Mouse (Mus musculus) cerebellum, postnatal 14 days (tissue): ENCODE measurements around the gene Pdia4.
"Not testable (repeated sequence)": the region's sequence is repeated elsewhere in the genome, so short reads cannot be mapped to it uniquely, and the experiment has no call there.

Experiments
- DNase-seq, 2 experiments: peaks; one replicate each; pipeline ENCODE4 v3.0.0; 2021; ENCODE audit warnings: mixed read lengths in 2 of 2

The Pdia4 gene

GRCm38 (mm10) chr6:47810181-47810580 lies 3.0 kb downstream of the Pdia4 start:
- no peak for DNase-seq

DNA sequence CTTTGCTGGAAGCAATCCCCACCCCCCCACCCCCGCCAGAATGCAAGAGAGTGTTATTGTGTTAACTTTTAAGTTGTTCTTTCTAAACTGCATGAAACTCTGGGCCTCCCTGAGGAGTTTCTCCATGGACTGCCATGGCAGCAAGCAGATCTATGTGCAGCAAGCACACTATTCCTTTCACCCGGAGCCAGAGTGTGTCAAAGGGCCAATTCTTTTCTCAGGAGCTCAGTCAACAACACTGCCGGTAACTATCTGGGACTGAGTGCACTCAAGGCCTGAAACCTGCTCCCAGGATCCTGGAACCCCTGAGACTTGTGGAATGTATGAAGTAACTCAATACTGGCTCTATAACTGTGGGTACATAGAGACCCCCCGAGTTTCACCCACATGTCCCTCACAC lies 4.2 kb downstream of the Pdia4 start:
- no peak for DNase-seq

DNA sequence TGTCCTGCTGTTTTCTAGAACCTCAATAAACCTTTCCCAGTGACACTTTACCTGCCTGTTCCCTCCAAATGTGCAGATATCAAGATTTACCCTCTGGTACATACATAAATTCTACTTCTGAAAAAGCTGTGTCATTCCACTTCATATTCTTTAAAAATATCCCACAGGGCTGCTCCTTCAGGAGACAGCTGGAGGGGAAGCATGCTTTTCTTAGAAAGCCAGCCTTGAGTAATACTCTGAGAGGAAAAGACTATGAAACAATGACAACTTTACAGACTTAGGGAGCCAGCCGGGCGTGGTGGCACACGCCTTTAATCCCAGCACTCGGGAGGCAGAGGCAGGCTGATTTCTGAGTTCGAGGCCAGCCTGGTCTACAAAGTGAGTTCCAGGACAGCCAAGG lies 4.7 kb downstream of the Pdia4 start:
- DNase-seq = no peak

GRCm38 (mm10) chr6:47807419-47807818 lies 5.8 kb downstream of the Pdia4 start:
- DNase-seq = no peak

DNA sequence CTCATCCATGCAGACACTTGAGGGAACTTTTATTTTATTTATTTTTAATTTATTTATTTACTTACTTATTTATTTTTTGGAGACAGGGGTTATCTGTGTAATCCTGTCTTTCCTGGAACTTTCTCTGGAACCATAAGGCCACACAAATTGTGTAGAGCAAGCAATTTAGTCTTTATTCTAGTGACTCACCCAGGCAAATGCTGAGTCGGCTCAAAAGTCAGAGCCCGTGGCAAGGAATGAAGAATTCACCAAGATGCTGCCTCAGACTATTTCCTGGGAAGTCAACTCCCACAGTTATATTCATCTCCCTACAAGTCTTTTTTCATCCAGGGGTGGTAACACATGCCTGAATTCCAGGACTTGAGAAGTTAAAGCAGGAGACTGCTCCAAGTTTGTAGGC lies 7.7 kb downstream of the Pdia4 start:
- no peak for DNase-seq

GRCm38 (mm10) chr6:47799079-47799478 lies 14.2 kb downstream of the Pdia4 start:
- DNase-seq = peak; percentile 76 to 81

DNA sequence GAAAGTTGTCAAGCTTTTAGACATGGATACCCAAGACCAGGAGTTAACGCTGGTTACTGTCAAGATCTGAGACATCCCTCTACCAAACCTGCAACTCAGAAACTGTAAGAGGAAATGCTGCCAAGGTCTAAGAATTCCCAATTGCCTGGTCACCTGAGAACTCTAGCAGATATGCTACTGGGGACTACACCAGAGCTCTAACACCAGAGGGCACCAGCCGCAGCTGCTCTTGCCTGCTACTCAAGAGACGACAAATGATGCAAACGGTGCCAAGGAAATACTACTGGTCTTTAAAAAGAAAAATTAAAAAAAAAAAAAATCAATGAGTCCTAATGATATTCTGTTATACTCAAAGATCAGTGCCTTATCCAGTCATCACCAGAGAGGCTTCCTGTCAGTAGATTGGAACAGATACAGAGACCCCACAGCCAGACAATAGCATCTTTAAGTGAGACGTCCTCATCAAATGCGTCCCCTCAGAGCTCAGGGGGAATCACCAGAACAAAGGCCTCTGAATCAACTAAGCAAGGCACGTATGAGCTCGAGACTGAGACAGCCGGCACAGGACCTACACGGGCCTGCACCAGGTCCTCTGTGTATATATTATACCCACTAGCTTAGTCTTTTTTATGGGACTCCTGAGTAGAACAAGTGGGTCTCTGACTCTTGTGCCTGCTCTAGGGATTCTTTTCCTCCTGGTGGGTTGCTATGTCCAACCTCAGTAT lies 19.0 kb downstream of the Pdia4 start:
- peak; percentile 61 to 65 for DNase-seq

DNA sequence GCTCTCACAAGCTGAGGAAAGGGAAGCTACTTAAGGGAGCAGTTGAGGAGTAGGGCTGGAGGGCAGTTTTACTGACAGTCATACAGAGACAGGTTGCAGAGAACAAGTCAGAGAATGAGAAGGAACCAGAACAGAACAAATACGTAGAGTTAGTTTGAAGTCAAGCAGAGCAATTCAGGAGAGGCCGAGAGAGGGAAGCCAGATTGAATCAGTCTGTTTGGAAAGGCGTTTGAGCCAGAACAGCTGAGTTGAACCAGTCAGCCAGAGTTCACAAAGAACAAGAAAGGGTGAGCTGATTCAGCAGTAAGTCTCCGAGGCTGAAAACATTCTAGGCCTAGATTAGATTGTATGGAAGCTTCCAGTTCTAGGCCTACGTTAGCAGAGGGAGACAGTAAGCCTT lies 19.9 kb downstream of the Pdia4 start:
- no peak for DNase-seq

- DNase-seq = no peak
Observed at GRCm38 (mm10) chr6:47792533-47792932, 20.7 kb downstream of the Pdia4 start.

DNA sequence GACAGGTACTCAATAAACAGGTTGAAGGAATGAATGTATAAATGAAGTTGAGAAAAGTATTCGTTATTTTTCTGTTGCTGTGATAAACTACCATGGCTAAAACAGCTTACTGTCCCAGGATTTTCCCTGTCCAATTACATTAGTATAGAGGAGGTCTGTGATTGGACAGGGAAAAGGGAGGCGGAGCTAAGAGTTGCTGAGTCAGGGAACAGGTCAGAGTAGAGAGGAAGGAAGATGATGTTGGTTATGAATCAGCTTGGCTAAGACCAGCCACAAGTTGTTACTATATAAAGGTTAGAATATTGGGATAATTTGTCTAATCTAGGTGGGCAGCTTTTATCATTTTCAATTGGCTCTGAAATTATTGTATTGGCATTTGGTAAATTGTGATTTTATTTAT lies 22.5 kb downstream of the Pdia4 start:
- peak in 1 of 2 experiments; percentile 58 for DNase-seq

DNA sequence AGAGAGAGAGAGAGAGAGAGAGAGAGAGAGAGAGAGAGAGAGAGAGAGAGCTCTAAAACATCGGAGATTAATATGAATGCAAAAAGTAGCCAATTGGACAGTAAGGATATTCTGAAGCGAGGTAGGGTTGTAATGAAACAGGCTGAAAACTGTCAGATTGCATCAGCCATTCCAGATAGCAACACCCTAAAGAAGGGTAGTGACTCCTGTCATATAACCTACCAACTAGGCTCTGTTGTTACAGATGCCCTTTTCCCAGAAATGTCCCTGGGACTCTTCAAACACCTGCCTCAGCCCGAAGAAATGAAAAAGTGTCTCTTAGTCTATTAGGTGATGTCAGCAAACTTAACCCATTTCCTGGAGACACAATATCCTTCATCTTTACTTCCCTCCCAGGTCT lies 24.4 kb downstream of the Pdia4 start:
- peak; percentile 15 to 46 for DNase-seq

DNA sequence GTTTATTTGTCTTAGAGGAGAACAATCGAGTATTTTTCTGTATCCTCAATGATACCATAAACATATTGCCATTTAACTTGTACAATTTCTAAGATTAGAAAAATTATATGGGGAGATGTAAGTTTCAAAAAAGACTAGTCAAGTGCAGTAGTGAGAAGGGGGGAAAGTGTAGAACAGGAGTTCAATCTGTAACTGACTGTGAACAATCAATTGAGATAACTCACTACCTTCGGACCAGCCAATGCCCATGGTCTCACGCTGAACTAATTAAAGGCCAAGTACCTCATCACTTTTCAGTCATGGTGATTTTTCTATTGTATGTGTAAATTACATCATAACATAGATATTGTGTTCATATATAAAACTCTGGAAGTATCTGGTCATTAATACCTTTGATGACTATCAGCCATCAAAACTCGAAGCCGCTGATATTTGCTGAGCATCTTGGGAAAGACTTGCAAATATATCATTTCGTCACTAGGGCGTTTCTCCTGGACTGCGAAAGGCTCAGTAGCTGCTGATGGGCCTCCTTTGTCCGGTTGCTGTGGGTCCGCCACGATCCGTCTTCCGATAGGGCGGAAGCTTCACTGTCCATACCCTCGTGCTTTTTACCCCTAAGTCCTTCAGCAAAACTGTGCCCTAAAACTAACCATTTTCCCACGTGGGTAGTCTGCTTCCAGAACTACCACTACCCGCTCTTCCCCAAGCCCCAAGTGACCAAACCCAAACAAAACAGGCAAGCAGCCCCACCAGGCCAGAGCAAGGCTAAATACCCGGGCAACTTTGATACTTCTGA lies 25.1 kb downstream of the Pdia4 start:
- peak; percentile 84 to 88 for DNase-seq

- DNase-seq = no peak
Observed at GRCm38 (mm10) chr6:47784707-47785412, 28.4 kb downstream of the Pdia4 start.

GRCm38 (mm10) chr6:47781091-47781968 lies 31.9 kb downstream of the Pdia4 start:
- DNase-seq = peak; percentile 40 to 67

DNA sequence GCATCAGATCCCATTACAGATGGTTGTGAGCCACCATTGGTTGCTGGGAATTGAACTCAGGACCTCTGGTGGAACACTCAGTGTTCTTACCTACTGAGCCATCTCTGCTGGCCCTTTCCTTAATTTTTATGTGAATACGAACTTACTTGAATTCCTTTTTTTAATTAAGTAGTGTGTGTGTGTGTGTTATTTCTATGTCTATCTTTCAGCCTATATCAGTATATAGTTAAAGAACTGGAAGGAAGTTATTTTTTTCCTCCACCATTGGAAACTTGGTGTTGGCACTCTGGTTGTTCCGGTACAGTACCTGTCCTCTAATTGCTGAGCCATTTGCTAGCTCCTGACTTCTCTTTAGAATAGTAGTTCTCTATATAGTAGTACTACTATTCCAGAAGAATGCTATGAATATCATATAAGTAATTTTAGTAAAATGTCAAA lies 32.6 kb downstream of the Pdia4 start:
- no peak for DNase-seq

- DNase-seq = peak in 1 of 2 experiments; percentile 20
Observed at GRCm38 (mm10) chr6:47771760-47772159, 41.5 kb downstream of the Pdia4 start.

DNA sequence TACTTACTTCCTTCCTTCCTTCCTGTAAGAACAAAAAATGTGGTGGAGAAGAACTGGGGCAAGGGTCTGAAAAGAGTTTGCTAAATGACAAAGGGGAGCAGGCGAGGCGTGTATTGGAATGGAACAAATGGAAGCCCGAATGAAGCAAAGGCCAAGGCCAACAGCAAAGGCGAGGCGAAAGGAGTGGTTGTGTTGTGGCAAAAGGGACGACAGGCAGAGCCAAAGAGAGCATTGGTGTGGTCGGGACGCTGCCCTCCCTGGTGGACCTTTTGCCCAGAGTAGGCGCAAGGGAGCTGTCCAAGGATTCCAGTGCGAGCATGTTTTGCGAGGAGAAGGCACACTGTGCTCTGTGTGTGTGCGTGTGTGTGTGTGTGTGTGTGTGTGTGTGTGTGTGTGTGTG lies 42.1 kb downstream of the Pdia4 start:
- peak in 1 of 2 experiments; percentile 0 for DNase-seq

GRCm38 (mm10) chr6:47769861-47770260 lies 43.4 kb downstream of the Pdia4 start:
- peak; percentile 26 to 40 for DNase-seq

- DNase-seq = not testable (repeated sequence)
Observed at GRCm38 (mm10) chr6:47768520-47768919, 44.7 kb downstream of the Pdia4 start.

GRCm38 (mm10) chr6:47767355-47767754 lies 45.9 kb downstream of the Pdia4 start:
- not testable (repeated sequence) for DNase-seq

DNA sequence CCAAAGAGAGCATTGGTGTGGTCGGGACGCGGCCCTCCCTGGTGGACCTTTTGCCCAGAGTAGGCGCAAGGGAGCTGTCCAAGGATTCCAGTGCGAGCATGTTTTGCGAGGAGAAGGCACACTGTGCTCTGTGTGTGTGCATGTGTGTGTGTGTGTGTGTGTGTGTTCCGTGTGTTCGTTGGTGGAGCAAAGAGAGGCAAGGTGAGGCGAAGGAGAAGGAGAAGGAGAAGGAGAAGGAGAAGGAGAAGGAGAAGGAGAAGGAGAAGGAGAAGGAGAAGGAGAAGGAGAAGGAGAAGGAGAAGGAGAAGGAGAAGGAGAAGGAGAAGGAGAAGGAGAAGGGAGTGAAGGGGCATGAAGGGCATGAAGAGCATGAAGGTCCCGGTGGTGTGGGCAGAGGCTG lies 50.5 kb downstream of the Pdia4 start:
- not testable (repeated sequence) for DNase-seq

DNA sequence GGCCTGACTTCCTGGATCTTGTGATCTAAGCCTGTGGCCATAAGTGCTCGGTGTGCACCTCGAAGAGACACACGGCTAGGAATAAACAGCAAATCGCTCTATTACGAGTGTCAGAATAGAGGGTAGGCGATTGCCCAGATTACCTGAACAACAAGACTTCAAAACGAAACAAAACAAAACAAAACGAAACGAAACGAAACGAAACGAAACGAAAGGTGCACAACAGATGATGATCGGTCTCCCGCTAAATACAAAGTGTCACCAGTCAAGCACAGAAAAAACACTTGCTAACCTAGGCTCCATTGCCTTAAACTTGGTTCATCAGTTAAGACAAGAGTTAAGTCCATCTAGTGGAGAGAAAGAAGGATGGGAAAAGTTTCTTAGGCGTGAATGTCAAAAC lies 53.8 kb downstream of the Pdia4 start:
- peak in 1 of 2 experiments; percentile 30 for DNase-seq
